Mouse (Mus musculus) liver, postnatal 0 days (tissue): ENCODE measurements around the gene Nuf2.

Experiments
- CTCF ChIP-seq: sonication (generic); IDR thresholded peaks from 2 replicates; pipeline ENCODE4 v1.5.1; 2016; ENCODE audit warnings: antibody characterized with exemption, low read depth
- EP300 ChIP-seq: IDR thresholded peaks from 2 replicates; pipeline ENCODE4 v1.6.1; 2016; ENCODE audit warnings: antibody characterized with exemption, low read depth, mild to moderate bottlenecking

- TF ChIP-seq CTCF (no peak), EP300 (no peak)
Measured at GRCm38 (mm10) chr1:169579572-169579971, 48.3 kb upstream of the Nuf2 start.
